Mouse (Mus musculus) heart, embryonic 16.5 days (tissue): Measurements from ENCODE around the gene Slc12a7. TPM values are rescaled to one million over a fixed set of nuclear protein-coding genes. Genes with fewer than 3 reads are reported as not detected.

Experiments used
- ATAC-seq: fragments of 200-750 bp; cut with Nextera tagmentation; replicated peaks from 2 replicates; pipeline ENCODE4 v1.8.0; 2017; ENCODE audit warnings: moderate number of reproducible peaks; ENCODE audit not compliant: insufficient read depth, low FRiP score; ENCODE audit errors: extremely low read depth
- H3K27ac ChIP-seq: fragments of 300-500 bp; sonication (generic); 2 replicates; pipeline ENCODE4 v1.5.1; 2014; ENCODE audit warnings: mild to moderate bottlenecking, low read length, control low read depth, moderate library complexity
- H3K27me3 ChIP-seq: fragments of 300-500 bp; sonication (generic); 2 replicates; pipeline ENCODE4 v1.6.1; 2014; ENCODE audit warnings: low read length, mixed read lengths; ENCODE audit not compliant: control insufficient read depth, insufficient read depth
- H3K36me3 ChIP-seq: fragments of 300-500 bp; sonication (generic); 2 replicates; pipeline ENCODE4 v1.6.1; 2014; ENCODE audit not compliant: control insufficient read depth, insufficient read depth
- H3K4me1 ChIP-seq: fragments of 300-500 bp; sonication (generic); 2 replicates; pipeline ENCODE4 v1.6.1; 2014; ENCODE audit warnings: low read length, mixed read lengths; ENCODE audit not compliant: control insufficient read depth, insufficient read depth
- H3K4me2 ChIP-seq: fragments of 300-500 bp; sonication (generic); 2 replicates; pipeline ENCODE4 v1.6.1; 2014; ENCODE audit warnings: low read depth, mild to moderate bottlenecking, control low read depth, low read length
- H3K4me3 ChIP-seq: fragments of 300-500 bp; sonication (generic); 2 replicates; pipeline ENCODE4 v1.5.1; 2014; ENCODE audit warnings: mild to moderate bottlenecking, control low read depth, low read length
- H3K9ac ChIP-seq: fragments of 300-500 bp; sonication (generic); 2 replicates; pipeline ENCODE4 v1.6.1; 2014; ENCODE audit warnings: low read length, control low read depth
- H3K9me3 ChIP-seq: fragments of 300-500 bp; sonication (generic); replicated peaks from 2 replicates; pipeline ENCODE4 v1.6.1; 2016; ENCODE audit warnings: low read length; ENCODE audit not compliant: control insufficient read depth
- WGBS: fragments of 180-500 bp; shearing (Covaris S2); extraction: QIAGEN DNeasy Blood & Tissue Kit; methylation state at CpG from one replicate; pipeline ENCODE4 v1.1.7; 2014; 5-methylcytosine and 5-hydroxymethylcytosine counted together
- polyA plus RNA-seq: library from polyadenylated mRNA; unstranded; fragments of >200 nt; fragmentation: Nextera tagmentation; extraction: Ambion mirVana; gene quantifications from 2 replicates; pipeline ENCODE4 v1.2.1, GENCODE M21; 2015

The Slc12a7 gene
- polyA plus RNA-seq, 1 experiment from 2014 or later = 42.1 TPM

DNA sequence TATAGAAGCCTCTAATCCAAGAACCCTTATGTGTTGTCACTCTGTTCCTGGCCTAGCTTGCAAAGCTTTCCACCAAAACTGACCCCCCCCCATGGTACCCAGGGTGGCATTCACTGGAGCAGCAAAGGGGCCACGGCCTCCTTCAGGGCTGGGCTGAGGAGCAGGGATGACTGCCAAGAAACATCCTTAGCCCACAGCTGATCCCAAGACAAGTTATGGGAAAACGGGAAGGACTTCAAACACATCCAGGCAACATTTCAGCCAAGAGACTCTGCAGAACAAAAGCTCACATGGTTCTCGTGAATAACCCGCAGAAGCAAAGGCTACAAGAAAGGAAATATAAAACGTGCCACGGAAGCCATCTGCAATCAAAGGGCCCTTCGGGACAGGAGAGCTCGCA lies 94.3 kb downstream of the Slc12a7 start:
- Histone ChIP-seq H3K9me3 (no peaks in the 10 kb centered on the region), H3K27ac (no peak overlapping the region), H3K9ac (no peak overlapping the region), H3K4me2 (no peak overlapping the region), H3K36me3 (no peaks in the 10 kb centered on the region), H3K4me3 (no peak overlapping the region), H3K27me3 (no peaks in the 10 kb centered on the region), H3K4me1 (no peaks in the 10 kb centered on the region)
- WGBS = 63% methylated on average over 8 of the region's 8 CpGs
- ATAC-seq = no peak

DNA sequence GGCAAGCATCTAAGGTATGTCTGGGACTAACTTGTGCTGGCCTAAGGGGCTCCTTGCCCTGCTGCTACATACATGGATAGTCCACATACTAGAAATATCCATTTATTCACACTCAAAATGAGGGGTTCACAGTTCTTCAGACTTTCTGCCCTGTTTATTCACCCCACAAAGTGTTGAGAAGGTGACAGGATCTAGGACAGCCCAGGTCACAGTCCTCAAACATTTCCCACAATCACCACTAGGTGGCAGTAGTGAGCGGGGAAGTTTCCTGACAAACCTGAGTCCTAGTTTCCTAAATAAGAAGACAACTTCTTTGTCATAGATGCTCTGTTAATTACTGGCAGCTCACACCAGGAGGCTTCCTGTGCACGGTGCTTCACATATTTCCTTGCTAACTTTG lies 98.6 kb downstream of the Slc12a7 start:
- Histone ChIP-seq H3K9ac (no peak overlapping the region), H3K4me3 (no peak overlapping the region), H3K27ac (no peak overlapping the region), H3K27me3 (no peaks in the 10 kb centered on the region), H3K4me2 (no peak overlapping the region), H3K9me3 (no peaks in the 10 kb centered on the region), H3K4me1 (peaks cover 9% of the 10 kb centered on the region), H3K36me3 (no peaks in the 10 kb centered on the region)
- WGBS = 1% methylated on average over 2 of the region's 2 CpGs
- ATAC-seq = no peak

DNA sequence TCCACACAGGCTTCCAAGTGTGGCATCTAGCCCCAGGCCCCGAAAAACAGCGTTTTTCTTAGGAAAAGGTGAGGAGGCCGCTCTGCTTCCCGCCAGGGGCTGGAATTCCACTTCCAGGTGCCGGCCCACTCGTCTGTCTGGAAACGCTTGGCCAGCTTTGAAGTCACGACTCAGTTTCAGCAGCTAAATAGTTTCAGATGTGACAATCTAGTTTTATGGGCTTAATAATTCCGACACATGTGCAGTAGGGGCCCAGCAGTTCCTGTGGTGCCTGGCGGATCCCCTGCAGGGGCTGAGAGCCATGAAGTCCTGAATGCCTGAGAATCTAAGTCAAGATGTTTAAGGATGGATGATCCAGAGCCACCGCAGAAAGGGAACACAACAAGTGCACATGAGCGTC lies 100.9 kb downstream of the Slc12a7 start:
- H3K27me3 ChIP-seq = no peaks in the 10 kb centered on the region
- H3K4me1 ChIP-seq = peaks cover 11% of the 10 kb centered on the region
- ATAC-seq = no peak
- H3K27ac ChIP-seq = no peak overlapping the region
- H3K9me3 ChIP-seq = no peaks in the 10 kb centered on the region
- H3K9ac ChIP-seq = no peak overlapping the region
- no peak overlapping the region for H3K4me3 ChIP-seq
- no peak overlapping the region for H3K4me2 ChIP-seq
- WGBS = 72% methylated on average over 12 of the region's 12 CpGs
- H3K36me3 ChIP-seq = no peaks in the 10 kb centered on the region

DNA sequence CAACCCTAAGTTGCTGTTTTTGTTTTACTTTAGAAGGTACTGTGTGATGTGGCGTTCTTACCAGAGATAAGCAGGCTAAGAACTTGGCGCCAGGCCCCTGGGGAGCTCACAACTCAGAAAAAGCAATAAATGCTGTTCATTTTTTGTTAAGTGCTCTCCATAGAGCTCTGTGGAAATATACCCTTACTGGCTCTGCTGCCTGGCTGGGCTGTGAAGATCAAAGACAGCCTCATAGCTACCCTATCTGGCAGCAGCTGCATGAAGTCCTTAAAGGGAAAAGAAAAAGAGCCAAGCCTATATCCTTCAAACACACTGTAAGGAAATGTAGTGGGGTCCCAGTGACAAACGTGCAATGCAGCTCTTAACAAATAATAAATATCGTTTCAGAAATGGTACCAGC lies 102.9 kb downstream of the Slc12a7 start:
- Histone ChIP-seq H3K4me2 (no peak overlapping the region), H3K9me3 (no peaks in the 10 kb centered on the region), H3K36me3 (no peaks in the 10 kb centered on the region), H3K4me3 (no peak overlapping the region), H3K27me3 (no peaks in the 10 kb centered on the region), H3K4me1 (peaks cover 11% of the 10 kb centered on the region), H3K27ac (no peak overlapping the region), H3K9ac (no peak overlapping the region)
- WGBS = 28% methylated on average over 4 of the region's 4 CpGs
- no peak for ATAC-seq

DNA sequence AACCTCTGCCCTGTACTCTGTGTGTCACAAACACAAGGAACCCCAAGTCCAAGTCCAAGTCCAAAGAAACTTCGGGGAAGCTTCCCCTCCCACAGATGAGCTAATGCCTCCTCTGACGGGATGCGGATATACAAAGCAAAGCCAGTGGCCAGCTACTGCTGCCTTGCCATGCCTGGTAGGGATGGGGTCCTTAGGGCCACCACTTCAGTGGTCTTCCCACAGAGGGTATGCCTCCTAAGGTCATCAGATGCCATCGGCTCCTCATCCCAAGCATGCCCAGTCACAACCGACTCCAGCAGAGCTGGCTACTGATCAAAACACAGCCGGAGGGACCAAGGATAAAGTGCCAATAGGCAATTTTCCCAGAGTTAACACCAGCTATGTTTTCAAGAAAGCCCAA lies 103.6 kb downstream of the Slc12a7 start:
- ATAC-seq = no peak
- Histone ChIP-seq H3K9ac (no peak overlapping the region), H3K4me2 (no peak overlapping the region), H3K4me3 (no peak overlapping the region), H3K27me3 (no peaks in the 10 kb centered on the region), H3K4me1 (peaks cover 11% of the 10 kb centered on the region), H3K9me3 (no peaks in the 10 kb centered on the region), H3K36me3 (no peaks in the 10 kb centered on the region), H3K27ac (no peak overlapping the region)
- WGBS = 67% methylated on average over 6 of the region's 6 CpGs

DNA sequence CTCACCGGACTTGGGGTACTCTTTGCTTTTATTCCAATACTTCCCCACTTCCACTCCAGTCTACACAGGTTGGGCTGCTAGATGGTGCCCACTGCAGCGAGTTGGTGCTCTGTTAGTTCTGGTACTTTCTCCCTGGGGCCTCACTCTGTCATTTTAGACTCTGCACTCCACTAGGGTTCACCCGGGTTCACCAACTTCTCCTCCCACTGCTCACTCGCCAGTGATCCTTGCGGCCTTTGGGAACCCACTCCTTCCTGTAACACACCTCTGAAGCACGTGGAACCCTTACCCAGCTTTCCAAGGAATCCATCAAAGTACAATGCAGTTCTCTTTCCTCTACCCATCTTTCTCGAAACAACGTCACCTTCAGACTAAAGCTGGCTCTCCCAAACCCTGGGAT lies 104.8 kb downstream of the Slc12a7 start:
- Histone ChIP-seq H3K36me3 (no peaks in the 10 kb centered on the region), H3K4me3 (no peak overlapping the region), H3K9ac (no peak overlapping the region), H3K27me3 (no peaks in the 10 kb centered on the region), H3K4me2 (no peak overlapping the region), H3K9me3 (no peaks in the 10 kb centered on the region), H3K27ac (no peak overlapping the region), H3K4me1 (peaks cover 15% of the 10 kb centered on the region)
- WGBS = 79% methylated on average over 8 of the region's 8 CpGs
- ATAC-seq = no peak

DNA sequence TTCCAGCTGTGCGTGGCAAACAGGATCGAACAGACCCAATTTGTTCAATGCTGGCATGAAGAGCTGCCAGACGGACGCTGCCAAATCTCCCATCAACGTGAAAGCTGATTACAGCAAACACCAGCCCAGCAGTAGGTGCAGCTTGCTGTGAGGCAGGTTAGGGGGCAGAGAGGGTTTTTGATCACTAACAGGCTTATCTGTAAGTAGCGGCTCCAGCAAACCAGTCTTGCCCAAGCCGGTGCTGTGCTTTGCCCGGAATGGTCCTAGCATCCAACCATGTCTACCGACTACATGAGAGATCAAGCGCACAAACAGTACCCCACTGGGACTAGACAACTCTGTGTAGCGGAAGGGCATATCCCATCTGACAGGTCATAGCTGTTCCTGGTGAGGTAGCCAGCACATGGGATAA lies 106.2 kb downstream of the Slc12a7 start:
- Histone ChIP-seq H3K9ac (no peak overlapping the region), H3K4me3 (no peak overlapping the region), H3K36me3 (no peaks in the 10 kb centered on the region), H3K4me2 (no peak overlapping the region), H3K9me3 (no peaks in the 10 kb centered on the region), H3K4me1 (peaks cover 15% of the 10 kb centered on the region), H3K27me3 (no peaks in the 10 kb centered on the region), H3K27ac (no peak overlapping the region)
- WGBS = 73% methylated on average over 11 of the region's 11 CpGs
- no peak for ATAC-seq

DNA sequence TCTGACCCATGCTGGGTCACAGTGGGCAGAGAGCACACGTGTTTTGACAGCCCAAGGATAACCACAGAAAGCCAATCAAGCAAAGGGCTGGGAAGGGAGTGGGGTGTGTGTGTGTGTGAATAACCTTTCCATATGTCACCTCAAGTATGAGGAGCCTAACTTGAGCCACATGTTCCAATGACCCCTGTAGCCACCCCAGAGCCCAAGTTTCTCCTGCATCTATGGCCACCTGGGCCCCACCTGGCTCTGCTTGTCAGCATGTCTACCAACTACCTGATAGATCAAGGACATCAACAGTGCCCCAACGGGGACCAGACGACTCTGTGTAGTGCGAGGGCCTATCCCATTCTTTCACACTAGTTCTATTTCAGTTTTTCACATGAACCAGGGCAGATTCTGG lies 106.8 kb downstream of the Slc12a7 start:
- H3K4me3 ChIP-seq = no peak overlapping the region
- 77% methylated on average over 4 of the region's 4 CpGs for WGBS
- peaks cover 15% of the 10 kb centered on the region for H3K4me1 ChIP-seq
- H3K36me3 ChIP-seq = no peaks in the 10 kb centered on the region
- no peak overlapping the region for H3K27ac ChIP-seq
- H3K4me2 ChIP-seq = no peak overlapping the region
- no peak for ATAC-seq
- H3K9ac ChIP-seq = no peak overlapping the region
- H3K9me3 ChIP-seq = no peaks in the 10 kb centered on the region
- no peaks in the 10 kb centered on the region for H3K27me3 ChIP-seq

DNA sequence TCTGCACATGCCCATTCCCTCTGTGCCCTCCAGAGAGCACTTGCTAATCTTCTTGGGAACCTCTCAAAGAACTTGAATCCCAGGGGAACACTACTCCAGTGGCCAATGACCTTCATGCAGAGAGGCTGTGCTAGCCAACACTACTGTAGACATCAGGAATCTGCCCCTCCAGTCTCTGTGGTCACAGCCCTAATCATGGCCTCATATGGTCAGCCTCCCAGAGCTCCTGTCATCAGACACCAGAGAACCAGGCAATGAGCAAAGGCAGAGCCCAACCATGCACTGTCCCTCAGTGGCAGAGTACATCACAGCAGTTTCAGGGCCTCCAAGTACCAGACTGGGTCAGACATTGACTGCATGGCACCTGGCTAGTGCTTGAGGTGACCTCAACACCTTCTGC lies 109.8 kb downstream of the Slc12a7 start:
- peak; percentile 80 for ATAC-seq
- H3K27me3 ChIP-seq = peaks cover 20% of the 10 kb centered on the region
- H3K27ac ChIP-seq = peak overlapping the region; percentile 49
- no peak overlapping the region for H3K4me2 ChIP-seq
- no peak overlapping the region for H3K4me3 ChIP-seq
- no peaks in the 10 kb centered on the region for H3K36me3 ChIP-seq
- peaks cover 5% of the 10 kb centered on the region for H3K4me1 ChIP-seq
- no peaks in the 10 kb centered on the region for H3K9me3 ChIP-seq
- no peak overlapping the region for H3K9ac ChIP-seq
